Mouse (Mus musculus): ENCODE results near the gene Igfbp3. TPM values are rescaled to one million over a fixed set of nuclear protein-coding genes. Genes with fewer than 3 reads are reported as not detected.

Igfbp3 gene
- polyA plus RNA-seq, 1 experiment from 2014 or later = 73.0 TPM

GRCm38 (mm10) chr11:7234981-7235609 lies 21.4 kb upstream of the Igfbp3 start:
- no peaks in the 10 kb centered on the region for H3K4me1 ChIP-seq (ENCODE audit: control insufficient read depth, insufficient read depth, low read length)
- WGBS = 68% methylated on average over 3 of the region's 3 CpGs
- no peaks in the 10 kb centered on the region for H3K27me3 ChIP-seq (ENCODE audit: control insufficient read depth, insufficient read depth, low read length)
- no peak overlapping the region for H3K9ac ChIP-seq (ENCODE audit: low read length)
- H3K36me3 ChIP-seq (ENCODE audit: control insufficient read depth, insufficient read depth, low read length) = no peaks in the 10 kb centered on the region
- no peak overlapping the region for H3K4me2 ChIP-seq (ENCODE audit: low read depth, severe bottlenecking)
- DNase-seq (ENCODE audit: low spot score) = no peak
- H3K9me3 ChIP-seq (ENCODE audit: control insufficient read depth, low read length) = no peaks in the 10 kb centered on the region
- no peak for ATAC-seq (ENCODE audit: insufficient number of reproducible peaks, low FRiP score, low TSS enrichment, low read depth)
- H3K4me3 ChIP-seq (ENCODE audit: low read depth, low read length) = no peak overlapping the region
- no peak overlapping the region for H3K27ac ChIP-seq (replicated peaks; ENCODE audit: low read depth, low read length)

GRCm38 (mm10) chr11:7234436-7234835 lies 20.7 kb upstream of the Igfbp3 start:
- Histone ChIP-seq H3K4me2 (ENCODE audit: low read depth, severe bottlenecking) (no peak overlapping the region), H3K9ac (ENCODE audit: low read length) (no peak overlapping the region), H3K36me3 (ENCODE audit: control insufficient read depth, insufficient read depth, low read length) (no peaks in the 10 kb centered on the region), H3K9me3 (ENCODE audit: control insufficient read depth, low read length) (no peaks in the 10 kb centered on the region), H3K27ac (replicated peaks; ENCODE audit: low read depth, low read length) (no peak overlapping the region), H3K27me3 (ENCODE audit: control insufficient read depth, insufficient read depth, low read length) (no peaks in the 10 kb centered on the region), H3K4me3 (ENCODE audit: low read depth, low read length) (no peak overlapping the region), H3K4me1 (ENCODE audit: control insufficient read depth, insufficient read depth, low read length) (no peaks in the 10 kb centered on the region)
- 91% methylated on average over 1 of the region's 1 CpGs for WGBS
- ATAC-seq (ENCODE audit: insufficient number of reproducible peaks, low FRiP score, low TSS enrichment, low read depth) (no peak), DNase-seq (ENCODE audit: low spot score) (no peak)

- no peak overlapping the region for H3K9ac ChIP-seq (ENCODE audit: low read length)
- no peak overlapping the region for H3K4me3 ChIP-seq (ENCODE audit: low read depth, low read length)
- H3K4me2 ChIP-seq (ENCODE audit: low read depth, severe bottlenecking) = no peak overlapping the region
- H3K36me3 ChIP-seq (ENCODE audit: control insufficient read depth, insufficient read depth, low read length) = no peaks in the 10 kb centered on the region
- ATAC-seq (ENCODE audit: insufficient number of reproducible peaks, low FRiP score, low TSS enrichment, low read depth) (no peak), DNase-seq (ENCODE audit: low spot score) (no peak)
- no peak overlapping the region for H3K27ac ChIP-seq (replicated peaks; ENCODE audit: low read depth, low read length)
- H3K9me3 ChIP-seq (ENCODE audit: control insufficient read depth, low read length) = no peaks in the 10 kb centered on the region
- H3K4me1 ChIP-seq (ENCODE audit: control insufficient read depth, insufficient read depth, low read length) = no peaks in the 10 kb centered on the region
- 86% methylated on average over 2 of the region's 2 CpGs for WGBS
- H3K27me3 ChIP-seq (ENCODE audit: control insufficient read depth, insufficient read depth, low read length) = no peaks in the 10 kb centered on the region
Observed at GRCm38 (mm10) chr11:7233333-7233732, 19.6 kb upstream of the Igfbp3 start.

- Histone ChIP-seq H3K9me3 (ENCODE audit: control insufficient read depth, low read length) (no peaks in the 10 kb centered on the region), H3K36me3 (ENCODE audit: control insufficient read depth, insufficient read depth, low read length) (no peaks in the 10 kb centered on the region), H3K4me2 (ENCODE audit: low read depth, severe bottlenecking) (no peak overlapping the region), H3K9ac (ENCODE audit: low read length) (no peak overlapping the region), H3K27ac (replicated peaks; ENCODE audit: low read depth, low read length) (no peak overlapping the region), H3K27me3 (ENCODE audit: control insufficient read depth, insufficient read depth, low read length) (no peaks in the 10 kb centered on the region), H3K4me3 (ENCODE audit: low read depth, low read length) (no peak overlapping the region), H3K4me1 (ENCODE audit: control insufficient read depth, insufficient read depth, low read length) (no peaks in the 10 kb centered on the region)
- DNase-seq (ENCODE audit: low spot score) = no peak
- no peak for ATAC-seq (ENCODE audit: insufficient number of reproducible peaks, low FRiP score, low TSS enrichment, low read depth)
- 91% methylated on average over 4 of the region's 4 CpGs for WGBS
Observed at GRCm38 (mm10) chr11:7231958-7232357, 18.2 kb upstream of the Igfbp3 start.

GRCm38 (mm10) chr11:7230000-7230399 lies 16.3 kb upstream of the Igfbp3 start:
- no peaks in the 10 kb centered on the region for H3K9me3 ChIP-seq (ENCODE audit: control insufficient read depth, low read length)
- no peaks in the 10 kb centered on the region for H3K4me1 ChIP-seq (ENCODE audit: control insufficient read depth, insufficient read depth, low read length)
- no peak for DNase-seq (ENCODE audit: low spot score)
- H3K27ac ChIP-seq (replicated peaks; ENCODE audit: low read depth, low read length) = no peak overlapping the region
- no peak overlapping the region for H3K4me3 ChIP-seq (ENCODE audit: low read depth, low read length)
- WGBS = 89% methylated on average over 4 of the region's 4 CpGs
- no peak overlapping the region for H3K4me2 ChIP-seq (ENCODE audit: low read depth, severe bottlenecking)
- no peak overlapping the region for H3K9ac ChIP-seq (ENCODE audit: low read length)
- no peaks in the 10 kb centered on the region for H3K27me3 ChIP-seq (ENCODE audit: control insufficient read depth, insufficient read depth, low read length)
- ATAC-seq (ENCODE audit: insufficient number of reproducible peaks, low FRiP score, low TSS enrichment, low read depth) = no peak
- H3K36me3 ChIP-seq (ENCODE audit: control insufficient read depth, insufficient read depth, low read length) = no peaks in the 10 kb centered on the region

GRCm38 (mm10) chr11:7228107-7228506 lies 14.4 kb upstream of the Igfbp3 start:
- no peaks in the 10 kb centered on the region for H3K36me3 ChIP-seq (ENCODE audit: control insufficient read depth, insufficient read depth, low read length)
- ATAC-seq (ENCODE audit: insufficient number of reproducible peaks, low FRiP score, low TSS enrichment, low read depth) = no peak
- no peak overlapping the region for H3K9ac ChIP-seq (ENCODE audit: low read length)
- H3K4me1 ChIP-seq (ENCODE audit: control insufficient read depth, insufficient read depth, low read length) = no peaks in the 10 kb centered on the region
- H3K4me3 ChIP-seq (ENCODE audit: low read depth, low read length) = no peak overlapping the region
- DNase-seq (ENCODE audit: low spot score) = no peak
- WGBS = 85% methylated on average over 4 of the region's 4 CpGs
- H3K4me2 ChIP-seq (ENCODE audit: low read depth, severe bottlenecking) = no peak overlapping the region
- no peaks in the 10 kb centered on the region for H3K9me3 ChIP-seq (ENCODE audit: control insufficient read depth, low read length)
- H3K27ac ChIP-seq (replicated peaks; ENCODE audit: low read depth, low read length) = no peak overlapping the region
- no peaks in the 10 kb centered on the region for H3K27me3 ChIP-seq (ENCODE audit: control insufficient read depth, insufficient read depth, low read length)

GRCm38 (mm10) chr11:7226810-7227550 lies 13.3 kb upstream of the Igfbp3 start:
- Histone ChIP-seq H3K9ac (ENCODE audit: low read length) (no peak overlapping the region), H3K36me3 (ENCODE audit: control insufficient read depth, insufficient read depth, low read length) (no peaks in the 10 kb centered on the region), H3K4me3 (ENCODE audit: low read depth, low read length) (no peak overlapping the region), H3K4me2 (ENCODE audit: low read depth, severe bottlenecking) (no peak overlapping the region), H3K27ac (replicated peaks; ENCODE audit: low read depth, low read length) (no peak overlapping the region; the same call in 1 of the 2 replicates), H3K27me3 (ENCODE audit: control insufficient read depth, insufficient read depth, low read length) (no peaks in the 10 kb centered on the region), H3K9me3 (ENCODE audit: control insufficient read depth, low read length) (no peaks in the 10 kb centered on the region), H3K4me1 (ENCODE audit: control insufficient read depth, insufficient read depth, low read length) (no peaks in the 10 kb centered on the region)
- DNase-seq (ENCODE audit: low spot score) (no peak), ATAC-seq (ENCODE audit: insufficient number of reproducible peaks, low FRiP score, low TSS enrichment, low read depth) (peak; percentile 68)
- 80% methylated on average over 7 of the region's 7 CpGs for WGBS

GRCm38 (mm10) chr11:7226200-7226599 lies 12.5 kb upstream of the Igfbp3 start:
- no peak for ATAC-seq (ENCODE audit: insufficient number of reproducible peaks, low FRiP score, low TSS enrichment, low read depth)

More at GRCm38 (mm10) chr11:7226200-7226599, 12.5 kb upstream of the Igfbp3 start:
- Histone ChIP-seq H3K27me3 (ENCODE audit: control insufficient read depth, insufficient read depth, low read length) (no peaks in the 10 kb centered on the region), H3K4me3 (ENCODE audit: low read depth, low read length) (no peak overlapping the region), H3K36me3 (ENCODE audit: control insufficient read depth, insufficient read depth, low read length) (no peaks in the 10 kb centered on the region), H3K4me2 (ENCODE audit: low read depth, severe bottlenecking) (no peak overlapping the region), H3K9ac (ENCODE audit: low read length) (no peak overlapping the region), H3K27ac (replicated peaks; ENCODE audit: low read depth, low read length) (no peak overlapping the region), H3K9me3 (ENCODE audit: control insufficient read depth, low read length) (no peaks in the 10 kb centered on the region), H3K4me1 (ENCODE audit: control insufficient read depth, insufficient read depth, low read length) (no peaks in the 10 kb centered on the region)
- DNase-seq (ENCODE audit: low spot score) = no peak
- 73% methylated on average over 2 of the region's 2 CpGs for WGBS

Measured in limb, embryonic 11.5 days (tissue).